Mouse (Mus musculus) lung, adult 2 months (tissue): ENCODE results near the gene Card11.

Experiments used
- CTCF ChIP-seq: fragments of 200-500 bp; IDR thresholded peaks from 2 replicates; pipeline ENCODE4 v1.5.1; 2011; ENCODE audit warnings: mild to moderate bottlenecking, low read length, control low read depth; ENCODE audit not compliant: insufficient read depth
- POLR2A ChIP-seq: fragments of 200-500 bp; IDR thresholded peaks from 2 replicates; pipeline ENCODE4 v1.6.1; 2011; ENCODE audit warnings: low read depth, mild to moderate bottlenecking, control low read depth, low read length, borderline replicate concordance; ENCODE audit errors: extremely low read depth

- TF ChIP-seq CTCF (no peak), POLR2A (no peak)
Measured at GRCm38 (mm10) chr5:140910841-140911240, 89.5 kb downstream of the Card11 start.
